Mouse (Mus musculus) frontal cortex, postnatal 14 days (tissue): ENCODE data around the gene Nek2.

Experiments used
- DNase-seq, 2 experiments: peaks; one replicate each; pipeline ENCODE4 v3.0.0; 2022; ENCODE audit warnings: low spot score in 2 of 2

Nek2 gene

DNA sequence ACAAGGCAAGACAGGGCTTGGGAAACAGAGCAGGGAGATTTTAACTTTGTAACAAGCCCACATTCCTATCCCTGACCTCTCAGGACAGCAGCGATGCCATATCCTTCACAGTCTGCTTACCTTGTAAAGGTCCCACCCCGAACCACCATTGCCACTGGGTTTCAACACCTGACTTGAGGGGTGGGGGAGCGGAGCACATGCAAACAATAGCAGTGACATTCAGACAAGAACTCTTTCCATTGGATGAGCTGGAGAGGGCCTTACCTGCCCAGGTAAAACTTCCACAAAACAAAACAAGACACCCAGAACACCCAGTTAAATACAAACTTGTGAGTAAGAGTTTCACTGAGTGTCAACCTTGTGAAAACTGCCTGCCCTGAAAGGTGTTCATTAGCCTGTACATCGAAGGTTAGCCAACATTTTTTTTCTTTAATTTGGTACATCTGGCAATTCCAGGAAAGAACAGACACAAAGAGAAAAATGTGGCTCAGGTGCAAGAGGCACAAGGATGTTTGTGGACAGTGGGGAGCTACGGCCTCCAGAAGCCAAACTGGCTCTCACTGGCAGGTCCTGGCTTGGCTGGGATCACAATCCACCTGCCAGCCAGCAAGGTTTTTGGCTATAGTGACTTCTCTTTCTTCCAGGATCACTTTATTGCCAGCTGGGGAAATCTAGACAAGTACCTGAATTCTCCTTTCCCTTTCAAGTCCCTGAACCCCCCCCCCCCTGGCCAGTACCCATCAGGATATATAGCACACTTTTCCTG lies 35.8 kb downstream of the Nek2 start:
- no peak for DNase-seq

DNA sequence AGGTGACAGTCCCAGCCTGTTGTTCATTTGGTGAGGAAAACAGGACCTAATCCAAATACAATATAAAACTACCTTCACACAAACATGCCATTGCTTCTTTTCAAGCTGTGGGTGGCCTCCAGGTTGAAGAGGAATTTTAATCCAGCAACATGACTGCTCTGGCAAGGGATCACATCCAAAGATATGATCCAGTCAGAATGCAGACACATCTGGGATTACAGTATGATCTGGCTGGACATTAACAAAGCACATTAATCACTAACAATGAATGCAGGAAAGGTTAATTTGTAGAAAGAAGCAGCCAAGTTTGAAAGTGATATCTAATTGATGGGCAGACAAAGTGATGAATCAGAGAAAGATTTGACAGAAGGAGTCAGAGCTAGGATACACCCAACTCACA lies 36.9 kb downstream of the Nek2 start:
- DNase-seq, result no peak

DNA sequence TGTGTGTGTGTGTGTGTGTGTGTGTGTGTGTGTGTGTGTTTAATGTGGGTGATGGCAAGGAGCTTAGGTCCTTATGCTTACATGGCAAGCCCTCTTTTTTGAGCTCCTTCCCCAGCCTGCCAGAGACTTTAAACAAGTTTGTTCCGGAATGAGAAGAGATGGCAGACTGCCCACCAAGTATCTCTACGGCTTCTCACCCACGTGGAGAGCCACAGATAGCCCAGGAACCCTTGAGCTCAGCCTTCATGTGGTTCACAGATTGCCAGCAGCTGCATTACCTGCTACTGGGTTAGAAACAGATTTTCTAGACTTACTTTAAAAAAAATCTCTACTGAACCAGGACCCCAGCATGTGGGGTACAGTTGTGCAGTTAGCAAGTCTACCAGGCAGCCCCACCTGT lies 38.6 kb downstream of the Nek2 start:
- DNase-seq, result no peak

DNA sequence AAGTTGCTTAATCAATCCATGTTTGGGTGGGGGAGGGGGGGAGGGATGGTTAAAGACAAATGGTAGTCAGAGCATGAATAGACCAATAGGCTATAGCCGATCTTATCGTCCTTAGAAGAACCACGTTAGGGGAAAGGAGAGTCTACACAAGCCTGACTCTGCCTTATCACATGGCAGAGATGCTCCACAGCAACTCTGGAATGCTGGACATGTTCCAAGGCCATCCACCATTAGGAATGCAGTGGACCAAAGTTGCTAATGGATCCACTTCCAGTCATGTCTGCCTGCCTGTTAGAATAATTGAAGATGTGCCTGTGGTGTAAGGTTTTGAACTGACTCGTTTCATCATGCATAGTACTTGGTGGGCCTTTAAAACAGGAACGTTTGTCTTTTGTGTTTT lies 40.0 kb downstream of the Nek2 start:
- DNase-seq, result no peak

DNA sequence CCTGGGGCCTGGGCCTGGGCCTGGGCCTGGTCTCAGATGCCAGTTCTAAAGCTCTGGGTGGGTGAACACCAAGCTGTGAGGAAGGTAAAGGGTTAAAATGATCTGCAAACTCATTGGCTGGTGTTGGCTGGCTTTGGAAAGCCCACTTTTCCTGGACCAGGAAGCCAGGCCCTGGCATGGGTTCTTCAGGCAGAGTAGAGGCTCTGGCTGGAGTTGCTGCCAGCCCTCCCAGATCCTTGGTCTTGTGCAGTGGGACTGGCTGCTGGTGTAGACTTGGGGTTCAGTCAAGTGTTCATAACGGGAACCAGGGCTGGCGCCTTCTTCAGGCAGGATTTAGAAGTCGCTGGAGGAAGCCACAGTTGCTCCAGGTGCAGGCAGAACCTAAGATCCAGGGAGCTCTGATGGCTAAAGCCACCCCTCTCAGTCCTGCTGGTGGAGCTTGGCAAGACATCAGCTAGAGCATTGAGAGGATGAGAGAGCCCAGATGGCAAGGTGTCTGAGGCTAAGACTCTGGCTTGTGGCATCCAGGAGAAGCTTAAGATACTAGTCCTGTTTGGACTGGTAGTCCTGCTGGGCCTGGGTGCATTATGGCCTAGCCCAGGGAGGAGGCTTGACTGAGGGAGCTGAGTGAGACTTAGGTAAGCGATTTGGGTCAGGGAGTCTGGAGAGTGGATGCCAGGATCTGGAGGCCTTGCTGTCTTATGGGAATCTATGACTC lies 42.7 kb downstream of the Nek2 start:
- no peak for DNase-seq

DNA sequence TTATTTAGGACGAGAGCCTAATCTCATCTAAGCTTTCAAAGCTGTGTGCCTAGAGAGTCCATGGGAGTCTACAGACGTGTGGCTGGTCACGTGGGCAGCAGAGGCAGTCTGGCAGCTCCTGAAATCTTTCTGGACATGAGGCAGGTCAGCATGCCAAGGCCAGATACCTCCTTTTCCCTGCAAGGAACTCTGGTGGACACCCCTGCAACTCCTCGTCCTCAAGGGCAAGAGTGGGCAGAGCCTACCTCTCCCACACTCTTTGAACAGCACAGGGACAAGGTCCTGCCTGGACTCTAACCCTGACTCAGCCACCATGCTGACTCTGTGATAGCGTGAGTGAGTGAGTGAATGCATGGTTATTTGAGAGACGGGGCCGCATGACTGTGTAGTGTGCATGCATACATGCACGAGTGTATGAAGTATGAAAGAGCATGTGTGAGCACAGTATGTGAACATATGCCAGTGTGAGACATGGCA lies 43.3 kb downstream of the Nek2 start:
- DNase-seq, result no peak

DNA sequence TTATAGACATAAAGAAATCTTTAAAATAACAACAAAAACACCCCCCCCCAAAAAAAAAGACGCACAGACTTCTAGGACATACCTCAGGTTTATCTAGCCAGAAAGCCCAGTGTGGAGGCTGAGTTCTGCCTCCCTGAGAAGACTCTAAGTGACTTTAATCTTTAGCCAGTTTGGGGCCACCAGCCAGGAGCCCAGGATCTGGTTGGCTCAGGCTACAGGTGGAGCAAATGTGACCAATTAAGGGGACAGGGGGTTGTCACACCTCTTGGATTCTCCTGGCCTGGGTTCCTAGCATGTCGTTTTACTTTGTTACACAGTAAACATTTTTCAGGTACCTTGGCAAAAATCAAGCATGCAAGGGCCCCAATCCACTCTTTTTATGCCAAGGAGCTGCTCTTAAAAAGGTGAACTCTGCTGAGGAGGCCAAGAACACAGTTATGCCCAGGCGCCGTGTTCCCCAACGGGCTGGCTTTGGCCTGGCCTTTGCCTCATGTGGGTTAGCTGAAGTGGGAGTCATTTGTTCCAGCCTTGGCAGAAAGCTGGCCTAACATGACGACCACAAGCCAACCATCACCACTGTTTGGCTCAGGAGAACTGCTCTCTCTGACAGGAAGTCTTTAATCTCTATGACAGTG lies 50.9 kb downstream of the Nek2 start:
- DNase-seq, result no peak

DNA sequence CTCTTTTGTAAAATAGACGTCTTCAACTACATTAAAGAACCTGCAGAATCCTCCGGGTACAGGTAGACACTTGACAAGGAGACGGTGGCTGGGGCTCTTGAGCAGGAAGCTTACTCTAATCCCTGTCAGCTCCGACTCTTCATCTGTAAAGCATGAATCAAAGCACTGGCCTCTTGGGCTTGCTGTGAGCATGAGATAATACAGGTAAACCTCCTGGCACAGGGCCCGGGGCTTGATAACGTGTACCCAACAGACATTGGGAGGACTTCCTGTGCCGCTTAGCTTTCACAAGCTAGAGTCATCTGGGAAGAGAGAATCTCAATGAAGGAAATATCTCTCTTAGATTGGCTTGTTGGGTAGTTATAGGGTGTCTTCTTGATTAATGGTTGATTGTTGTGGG lies 53.8 kb downstream of the Nek2 start:
- no peak for DNase-seq

DNA sequence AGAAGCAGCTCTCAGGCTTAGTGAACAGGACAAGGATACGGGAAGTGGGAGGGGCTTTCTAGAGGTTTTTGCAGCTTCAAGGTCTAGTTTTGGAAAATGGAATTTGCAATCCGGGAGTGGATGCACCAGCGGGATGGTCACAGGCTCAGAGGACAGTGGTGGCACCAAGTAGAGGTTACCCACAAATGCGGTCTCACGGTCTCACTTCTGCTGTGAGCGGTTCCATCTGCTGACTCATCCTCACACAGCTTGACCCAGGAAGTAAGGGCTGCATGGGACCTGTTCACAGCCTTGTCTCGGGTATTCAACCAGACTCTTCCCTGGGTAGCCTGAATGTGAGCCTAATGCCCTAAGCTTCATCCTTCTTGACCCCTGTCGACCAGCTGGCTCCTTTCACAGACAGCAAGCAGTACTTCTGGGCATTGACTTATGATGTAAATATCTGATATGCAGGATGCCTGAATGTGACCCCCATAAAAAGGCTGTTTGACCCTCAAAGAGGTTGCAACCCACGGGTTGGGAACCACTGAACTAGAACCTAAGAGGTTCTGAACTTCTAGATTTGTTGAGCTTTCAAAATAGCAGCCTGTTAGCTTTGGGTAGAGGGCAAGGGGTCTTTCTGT lies 54.5 kb downstream of the Nek2 start:
- no peak for DNase-seq

DNA sequence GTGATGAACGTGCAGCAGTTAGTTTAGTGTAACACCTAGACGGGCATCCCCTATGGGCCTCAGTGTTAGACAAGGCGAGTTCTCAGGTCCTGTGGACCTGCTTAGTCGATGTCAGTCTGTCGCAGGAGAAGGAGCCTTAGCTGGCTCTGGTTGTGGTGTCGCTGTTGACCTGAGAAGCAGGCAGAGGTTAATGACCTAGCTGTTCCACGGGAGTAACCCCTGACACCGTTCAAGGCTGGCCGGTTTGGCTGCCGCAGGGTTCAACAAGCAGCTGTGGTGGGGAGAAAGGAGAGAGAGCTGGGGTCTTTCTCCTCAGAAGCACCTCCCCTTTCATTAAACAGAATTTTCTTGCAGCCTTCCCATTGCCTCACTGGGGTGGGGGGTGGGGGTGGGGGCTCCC lies 56.4 kb downstream of the Nek2 start:
- DNase-seq, result no peak

DNA sequence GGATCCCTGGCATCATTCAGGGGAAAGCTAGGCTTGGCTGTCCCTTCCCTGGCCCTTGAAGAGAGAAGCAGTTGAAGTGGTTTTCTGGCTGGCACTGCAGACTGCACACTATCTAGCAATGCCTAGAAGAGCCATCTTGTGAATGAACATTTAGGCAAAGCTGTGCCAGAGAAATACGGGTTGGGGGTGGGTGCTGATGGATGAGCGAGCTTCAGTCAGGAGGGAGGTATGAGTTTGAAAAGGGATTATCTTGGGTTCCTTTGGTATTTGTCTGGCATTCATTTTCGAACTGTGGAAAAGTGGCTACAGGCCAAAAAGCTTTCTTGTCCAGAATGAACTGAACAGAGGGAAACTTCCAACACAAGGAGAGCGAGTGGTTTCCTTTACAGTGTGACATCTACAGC lies 57.3 kb downstream of the Nek2 start:
- DNase-seq, result no peak

DNA sequence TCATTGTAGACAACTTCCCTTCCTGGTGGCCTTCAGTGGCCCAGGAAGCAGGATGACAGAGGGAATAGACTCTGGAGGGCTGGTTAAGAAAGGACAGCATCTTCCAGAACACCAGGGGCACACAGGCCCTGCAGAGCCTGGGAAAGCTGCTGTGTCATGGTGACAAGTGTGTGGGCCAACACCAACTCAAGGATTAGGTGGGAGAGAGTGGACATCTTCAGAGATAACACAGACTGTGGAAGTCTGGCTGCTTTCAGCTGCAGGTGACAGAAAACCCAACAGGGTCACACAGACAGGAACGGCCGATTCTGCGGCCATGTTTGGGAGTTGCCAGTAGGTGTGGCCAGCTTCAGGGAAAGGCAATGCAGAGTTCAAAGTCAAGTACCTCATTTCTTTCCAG lies 59.0 kb downstream of the Nek2 start:
- DNase-seq, result no peak

DNA sequence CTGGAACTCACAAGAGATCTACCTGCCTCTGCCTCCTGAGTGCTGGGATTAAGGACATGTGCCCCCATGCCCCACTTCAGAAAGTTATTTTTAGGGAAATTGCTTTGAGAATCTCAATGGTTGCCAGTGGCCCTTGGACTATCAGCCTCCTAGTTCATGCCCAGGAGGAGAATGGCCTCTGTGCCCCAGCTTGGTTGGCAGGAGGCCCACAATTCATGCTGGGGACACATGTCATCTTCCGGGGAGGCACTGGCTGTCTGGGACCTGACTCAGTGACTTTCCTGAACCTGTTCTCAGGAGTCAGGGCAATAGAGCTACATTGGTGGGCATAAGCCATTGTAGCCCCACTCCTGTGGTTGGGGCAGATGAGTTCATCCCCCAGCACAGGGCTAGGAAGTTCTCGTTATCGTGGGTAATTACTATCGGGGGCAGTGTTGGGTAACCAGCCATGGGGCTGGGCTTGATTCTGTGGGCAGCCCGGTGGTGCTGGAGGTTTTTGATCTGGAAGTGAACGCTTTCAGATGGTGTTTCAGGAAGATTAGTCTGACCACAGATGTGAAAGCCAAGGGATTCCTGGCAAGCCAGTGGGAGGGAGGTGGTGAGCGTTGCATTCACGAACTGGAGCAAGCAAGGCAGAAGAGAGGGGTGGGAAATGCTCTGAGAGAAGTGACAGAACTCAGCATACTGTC lies 59.8 kb downstream of the Nek2 start:
- no peak for DNase-seq

DNA sequence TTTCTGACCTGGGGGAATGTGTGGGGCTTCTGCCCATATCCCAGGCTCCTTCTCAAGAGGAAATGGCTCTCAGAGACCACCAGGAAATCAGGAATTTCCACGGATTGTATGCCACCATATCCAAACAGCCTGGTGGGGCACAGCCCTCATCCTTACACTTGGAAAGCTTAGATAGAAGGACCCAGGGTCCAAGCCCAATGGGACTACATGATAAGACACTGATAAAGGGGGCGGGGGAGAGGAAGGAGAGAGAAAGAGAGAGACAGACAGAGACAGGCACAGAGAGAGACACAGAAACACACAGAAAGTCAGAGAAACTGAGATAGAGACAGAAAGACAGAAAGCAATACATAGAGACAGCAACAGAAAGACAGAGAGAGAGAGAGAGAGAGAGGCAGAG lies 60.4 kb downstream of the Nek2 start:
- DNase-seq, result no peak
